Mouse (Mus musculus) adrenal gland (tissue): ENCODE results near the gene Asphd2.

Experiments used
- intact Hi-C: fragments of 180-260 bp; cut with DNase I; formaldehyde crosslinking; loops from one replicate; pipeline ENCODE4 v1.15.1; 2025

Asphd2 gene

DNA sequence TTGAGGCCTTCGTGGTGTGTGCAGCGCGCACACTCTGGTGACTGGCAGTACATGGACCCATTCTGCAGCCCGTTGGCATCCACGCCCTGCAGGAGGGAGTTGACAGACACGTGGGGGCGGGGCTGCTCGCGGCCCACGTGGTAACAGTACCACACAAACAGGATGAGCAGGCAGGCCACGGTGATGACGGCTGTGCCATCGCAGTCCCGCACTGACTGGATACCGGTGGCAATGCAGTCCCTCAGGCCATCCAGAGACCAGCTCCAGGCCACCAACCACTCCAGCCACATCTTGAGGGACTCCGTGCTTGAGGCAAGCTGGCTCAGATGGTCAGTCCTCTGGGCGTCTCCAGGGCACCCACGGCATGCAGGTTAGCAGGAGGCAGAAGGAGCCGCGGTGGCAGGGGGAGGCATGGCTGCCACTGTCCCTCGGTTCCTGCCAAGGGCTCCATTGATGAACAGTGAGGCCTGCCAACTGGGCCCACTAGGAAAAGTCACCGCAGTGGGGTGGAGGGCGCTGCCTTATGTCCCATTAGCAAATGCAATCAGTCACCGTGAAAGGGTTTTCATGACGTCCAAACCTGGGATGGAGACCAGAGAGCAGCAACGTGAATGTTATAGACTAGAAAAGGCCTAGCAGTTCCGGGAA is 2.9 kb downstream of the Asphd2 start:
- intact Hi-C loops: no loop called here

DNA sequence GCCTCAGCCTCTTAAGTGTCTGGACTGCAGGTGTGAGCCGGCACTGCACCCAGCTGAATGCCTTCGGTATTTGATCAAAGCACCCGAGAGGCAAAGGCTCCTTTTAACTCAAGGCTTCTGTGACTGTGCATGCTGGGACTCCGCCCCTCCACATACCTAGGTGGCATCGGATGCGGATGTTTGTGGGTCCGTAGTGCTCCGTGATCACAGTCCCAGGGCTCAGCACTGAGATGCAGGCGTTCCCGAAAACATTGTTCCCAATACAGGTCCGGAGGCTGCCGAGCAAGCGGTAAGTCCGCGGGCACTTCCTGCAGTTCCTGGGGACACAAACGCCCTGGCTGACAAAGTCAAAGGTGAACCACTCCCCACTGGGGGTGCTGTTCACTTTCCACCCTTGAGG is 3.7 kb downstream of the Asphd2 start:
- intact Hi-C loops: no loop called here

- intact Hi-C loops: loop anchor here (5.0 kb wide), 1 partner anchor 33 kb away; no protein-coding TSS in a partner anchor
Observed at GRCm38 (mm10) chr5:112389352-112389751, 5.3 kb downstream of the Asphd2 start.

DNA sequence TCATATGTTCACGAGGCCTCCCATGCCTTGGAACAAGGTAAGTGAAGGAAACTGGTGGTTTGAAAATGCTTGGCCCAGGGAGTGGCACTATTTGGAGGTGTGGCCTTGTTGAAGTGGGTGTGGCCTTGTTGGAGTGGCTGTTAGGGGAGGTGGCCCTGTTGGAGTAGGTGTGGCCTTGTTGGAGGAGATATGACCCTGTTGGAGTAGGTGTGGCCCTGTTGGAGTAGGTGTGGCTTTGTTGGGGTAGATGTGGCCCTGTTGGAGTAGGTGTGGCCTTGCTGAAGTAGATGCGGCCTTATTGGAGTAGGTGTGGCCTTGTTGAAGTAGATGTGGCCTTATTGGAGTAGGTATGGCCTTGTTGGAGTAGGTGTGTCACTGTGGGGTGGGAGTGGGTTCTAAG is 8.7 kb downstream of the Asphd2 start:
- intact Hi-C loops: loop anchor here (5.0 kb wide), 1 partner anchor 36 kb away; no protein-coding TSS in a partner anchor

DNA sequence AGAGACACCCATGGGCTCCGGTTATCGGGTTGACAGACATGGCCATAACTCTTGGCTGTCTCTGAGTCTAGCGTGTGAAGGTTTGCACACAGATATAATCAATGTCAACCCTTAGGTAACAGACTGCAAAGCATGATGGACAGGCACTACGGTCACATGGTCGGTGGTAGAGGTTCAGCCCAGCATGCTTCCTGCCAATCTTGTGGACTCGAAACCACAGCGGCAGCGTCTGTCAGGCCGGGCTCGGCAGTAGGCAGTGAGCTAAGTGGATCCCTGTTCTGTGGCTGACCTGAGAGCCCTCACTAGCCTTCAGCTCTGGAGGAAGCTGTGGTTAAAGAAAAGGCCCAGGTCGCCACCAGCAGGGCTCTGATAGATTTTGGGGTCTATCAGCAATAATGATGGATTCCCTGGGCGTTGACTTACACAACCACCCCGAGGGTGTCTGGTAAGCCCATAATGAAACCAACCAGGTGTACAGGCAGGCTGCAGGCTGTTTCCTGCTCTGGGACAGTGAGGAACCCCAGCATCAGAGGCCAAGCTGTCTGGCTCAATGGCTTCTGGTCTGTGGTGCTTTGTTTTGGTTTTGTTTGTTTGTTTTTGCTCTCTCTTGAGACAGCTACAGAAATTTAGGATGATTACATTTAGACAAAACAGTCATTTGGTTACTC is 9.7 kb downstream of the Asphd2 start:
- intact Hi-C loops: loop anchor here (5.0 kb wide), 1 partner anchor 37 kb away; no protein-coding TSS in a partner anchor

DNA sequence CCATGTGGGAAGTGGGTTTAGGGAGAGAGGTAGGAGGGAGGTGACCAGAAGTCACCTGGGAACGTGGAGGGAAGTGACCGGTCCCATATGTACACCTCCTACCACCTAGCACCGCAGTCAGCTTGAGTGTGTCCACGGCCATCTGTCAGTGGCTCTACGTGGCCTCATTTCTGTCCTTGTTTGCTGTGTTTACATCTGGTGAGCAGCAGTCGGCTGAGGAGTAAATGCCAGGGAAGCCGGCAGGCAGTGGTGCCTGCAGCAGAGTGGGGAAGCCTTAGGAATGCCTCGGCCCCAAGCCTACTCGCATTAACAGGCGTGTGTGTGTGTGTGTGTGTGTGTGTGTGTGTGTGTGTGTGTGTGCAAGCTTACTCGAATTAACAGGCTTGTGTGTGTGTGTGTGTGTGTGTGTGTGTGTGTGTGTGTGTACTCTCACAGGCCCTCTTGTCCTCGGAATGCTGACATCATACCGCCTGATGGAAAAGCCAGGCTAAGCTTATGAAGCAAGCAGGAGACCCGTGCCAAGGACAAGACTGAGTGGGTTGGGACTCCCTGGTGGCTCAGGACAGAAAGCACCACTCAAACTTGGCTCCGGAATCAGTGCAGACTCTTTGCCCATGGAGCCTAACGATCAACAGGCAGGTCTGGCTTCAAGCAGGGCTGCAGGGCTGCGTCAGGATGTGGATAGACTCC is 11.9 kb downstream of the Asphd2 start:
- intact Hi-C loops: no loop called here

GRCm38 (mm10) chr5:112382042-112382441 is 12.6 kb downstream of the Asphd2 start:
- intact Hi-C loops: no loop called here

GRCm38 (mm10) chr5:112381154-112381553 is 13.5 kb downstream of the Asphd2 start:
- intact Hi-C loops: no loop called here

DNA sequence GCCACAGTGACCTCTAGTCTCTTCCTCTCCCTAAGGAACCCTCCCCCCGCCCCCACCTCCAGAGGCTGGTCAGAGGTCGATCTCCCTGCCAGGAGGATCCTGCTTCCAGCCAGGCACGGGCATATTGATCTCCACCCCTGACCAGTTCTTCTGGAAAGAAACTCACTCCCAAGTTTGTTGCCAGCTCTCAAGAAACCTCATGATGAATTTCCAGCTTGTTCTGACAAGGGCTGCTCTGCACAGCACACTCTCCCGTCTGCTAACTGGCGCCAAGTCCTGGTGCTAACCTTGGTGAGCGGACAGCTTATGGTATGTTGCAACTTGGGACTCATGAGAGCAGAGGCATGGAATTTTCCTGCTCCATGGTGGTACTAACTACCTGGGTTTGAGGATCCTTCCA is 15.9 kb downstream of the Asphd2 start:
- intact Hi-C loops: no loop called here

DNA sequence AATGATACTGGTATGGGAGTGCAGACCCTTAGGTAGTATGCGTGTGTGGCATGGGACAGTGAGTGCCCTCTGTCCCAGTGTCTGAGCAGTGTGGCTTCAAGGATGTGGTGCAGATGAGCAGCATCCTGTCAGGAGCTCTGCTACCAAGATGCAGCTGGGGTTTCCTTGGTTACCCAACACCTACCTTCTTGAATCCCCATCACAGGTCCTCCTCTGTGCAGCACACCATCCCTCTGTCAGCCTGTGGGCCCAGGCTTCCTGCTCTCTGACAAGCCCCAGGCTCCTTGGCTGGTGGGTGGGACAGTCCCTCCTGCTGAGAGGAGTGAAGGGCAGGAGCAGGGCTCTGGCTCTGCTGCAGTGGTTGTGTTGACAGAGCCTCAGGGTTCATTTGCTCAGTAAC is 17.3 kb downstream of the Asphd2 start:
- intact Hi-C loops: no loop called here

GRCm38 (mm10) chr5:112376111-112376510 is 18.6 kb downstream of the Asphd2 start:
- intact Hi-C loops: no loop called here

DNA sequence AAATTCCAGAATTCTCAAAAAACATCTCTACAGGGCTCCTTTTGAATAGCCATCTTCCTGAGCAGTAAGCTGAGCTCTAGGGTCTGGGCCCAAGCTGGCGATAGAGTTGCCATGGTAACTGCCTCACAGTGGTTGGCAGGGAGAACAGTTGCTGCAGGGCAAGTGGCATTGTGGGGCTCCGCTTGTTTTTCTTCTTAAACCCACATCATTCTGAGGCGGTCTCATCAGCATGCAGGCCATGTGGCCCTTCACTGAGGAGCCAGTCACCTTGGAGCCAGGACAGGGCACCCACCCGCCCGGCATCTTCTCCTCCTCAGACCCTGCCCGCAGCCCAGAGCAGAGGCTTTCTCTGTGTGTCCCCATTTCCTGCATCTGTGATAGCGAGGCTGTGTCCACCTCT is 22.7 kb downstream of the Asphd2 start:
- intact Hi-C loops: no loop called here

- intact Hi-C loops: no loop called here
Observed at GRCm38 (mm10) chr5:112370236-112370813, 24.3 kb downstream of the Asphd2 start.

GRCm38 (mm10) chr5:112369326-112369725 is 25.3 kb downstream of the Asphd2 start:
- intact Hi-C loops: loop anchor here (5.0 kb wide), 1 partner anchor 58 kb away; no protein-coding TSS in a partner anchor

DNA sequence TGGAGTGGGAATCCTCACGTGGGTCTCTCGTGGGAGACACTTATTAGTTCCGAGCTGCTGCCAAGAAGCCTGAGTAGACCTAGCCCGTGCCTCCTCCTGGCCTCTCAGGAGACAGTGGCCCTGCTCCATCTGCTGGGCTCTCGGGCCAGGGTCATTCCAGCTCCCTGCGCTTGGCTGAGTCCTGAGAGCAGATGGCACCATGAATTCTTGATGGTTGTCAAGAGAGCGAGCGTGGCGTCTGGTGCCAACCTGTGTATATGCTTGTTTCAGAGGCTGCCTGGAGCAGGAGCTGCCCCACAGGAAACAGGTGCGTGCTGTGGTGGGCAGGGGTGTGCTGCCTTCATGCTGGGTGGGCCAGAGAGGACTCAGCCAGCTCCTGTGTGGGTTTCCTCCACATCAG is 26.0 kb downstream of the Asphd2 start:
- intact Hi-C loops: loop anchor here (5.0 kb wide), 1 partner anchor 59 kb away; no protein-coding TSS in a partner anchor

- intact Hi-C loops: loop anchor here (5.0 kb wide), 1 partner anchor 59 kb away; no protein-coding TSS in a partner anchor
Observed at GRCm38 (mm10) chr5:112367929-112368328, 26.7 kb downstream of the Asphd2 start.

- intact Hi-C loops: loop anchor here (5.0 kb wide), 1 partner anchor 60 kb away; no protein-coding TSS in a partner anchor
Observed at GRCm38 (mm10) chr5:112367338-112367737, 27.3 kb downstream of the Asphd2 start.

DNA sequence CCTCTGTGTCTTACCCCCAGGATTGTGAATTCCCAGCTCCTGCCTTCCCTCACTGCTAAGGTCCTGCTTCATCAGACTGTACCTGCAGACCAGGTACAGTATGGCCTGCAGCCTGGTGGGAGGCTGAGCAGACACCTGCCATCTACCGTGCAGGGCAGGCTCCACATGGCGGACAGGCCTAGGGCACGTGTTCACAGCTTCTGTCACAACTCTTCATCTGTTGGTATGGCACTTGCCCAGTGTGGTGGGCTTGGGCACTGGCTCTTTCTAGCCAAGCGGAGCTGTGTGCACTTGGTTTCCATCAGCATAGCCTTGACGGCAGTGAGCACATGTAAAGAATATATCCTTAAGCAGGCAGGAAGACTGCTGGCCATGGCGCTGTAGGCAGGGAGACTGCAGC is 27.8 kb downstream of the Asphd2 start:
- intact Hi-C loops: loop anchor here (5.0 kb wide), 1 partner anchor 60 kb away; no protein-coding TSS in a partner anchor

GRCm38 (mm10) chr5:112364184-112364797 is 30.4 kb downstream of the Asphd2 start:
- intact Hi-C loops: no loop called here

DNA sequence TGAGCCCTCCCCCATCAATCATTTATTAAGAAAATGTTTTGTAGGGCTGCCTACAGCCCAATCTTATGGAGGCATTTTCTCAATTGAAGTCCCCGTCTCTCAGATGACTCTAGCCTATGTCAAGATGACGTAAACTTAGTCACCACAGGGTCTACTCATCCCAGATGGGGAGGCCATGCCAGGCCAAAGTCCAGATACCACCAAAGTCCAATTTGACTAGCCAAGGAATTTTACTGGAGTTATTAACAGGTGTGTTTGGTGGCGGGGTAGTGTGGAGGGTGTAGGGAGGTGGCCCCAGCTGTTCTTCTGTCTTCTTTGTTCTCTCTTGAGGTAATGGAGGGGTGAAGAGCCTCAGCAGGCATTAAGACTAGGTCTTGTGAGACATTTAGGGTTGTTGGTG is 34.6 kb downstream of the Asphd2 start:
- intact Hi-C loops: no loop called here

GRCm38 (mm10) chr5:112359520-112359919 is 35.1 kb downstream of the Asphd2 start:
- intact Hi-C loops: no loop called here
